Mouse (Mus musculus) heart, postnatal 0 days (tissue): ENCODE data around the gene Pde11a. TPM values are rescaled to one million over a fixed set of nuclear protein-coding genes. Genes with fewer than 3 reads are reported as not detected.

Source experiments
- ATAC-seq: fragments of 200-750 bp; cut with Nextera tagmentation; 2 replicates; pipeline ENCODE4 v1.8.0; 2017; ENCODE audit warnings: low read depth, moderate number of reproducible peaks, moderate library complexity; ENCODE audit not compliant: insufficient read depth
- DNase-seq: peaks from one replicate; pipeline ENCODE4 v3.0.0-alpha.2; 2016; ENCODE audit warnings: low spot score
- H3K27ac ChIP-seq: fragments of 300-500 bp; sonication (generic); 2 replicates; pipeline ENCODE4 v1.5.1; 2014; ENCODE audit warnings: low read depth, mild to moderate bottlenecking
- H3K27me3 ChIP-seq: fragments of 300-500 bp; sonication (generic); 2 replicates; pipeline ENCODE4 v1.6.1; 2014; ENCODE audit warnings: low read length, mixed read lengths; ENCODE audit not compliant: control insufficient read depth, insufficient read depth
- H3K36me3 ChIP-seq: fragments of 300-500 bp; sonication (generic); replicated peaks from 2 replicates; pipeline ENCODE4 v1.6.1; 2014; ENCODE audit warnings: low read length, mixed read lengths; ENCODE audit not compliant: control insufficient read depth, insufficient read depth
- H3K4me1 ChIP-seq: fragments of 300-500 bp; sonication (generic); 2 replicates; pipeline ENCODE4 v1.6.1; 2014; ENCODE audit warnings: antibody characterized with exemption; ENCODE audit not compliant: control insufficient read depth, insufficient read depth
- H3K4me2 ChIP-seq: fragments of 300-500 bp; sonication (generic); 2 replicates; pipeline ENCODE4 v1.6.1; 2014; ENCODE audit warnings: low read depth, mild to moderate bottlenecking, low read length, moderate library complexity
- H3K4me3 ChIP-seq: fragments of 300-500 bp; sonication (generic); 2 replicates; pipeline ENCODE4 v1.5.1; 2014; ENCODE audit warnings: low read depth, low read length
- H3K9ac ChIP-seq: fragments of 300-500 bp; sonication (generic); replicated peaks from 2 replicates; pipeline ENCODE4 v1.6.1; 2014; ENCODE audit warnings: low read depth, low read length, mixed read lengths
- H3K9me3 ChIP-seq: fragments of 300-500 bp; sonication (generic); replicated peaks from 2 replicates; pipeline ENCODE4 v1.6.1; 2016; ENCODE audit warnings: low read length; ENCODE audit not compliant: control insufficient read depth
- CTCF ChIP-seq: IDR thresholded peaks from 2 replicates; pipeline ENCODE4 v1.5.1; 2016; ENCODE audit warnings: antibody characterized with exemption, control low read depth, low read depth
- EP300 ChIP-seq: IDR thresholded peaks from 2 replicates; pipeline ENCODE4 v1.6.1; 2016; ENCODE audit warnings: antibody characterized with exemption, low read depth
- WGBS: fragments of 180-500 bp; shearing (Covaris S2); extraction: QIAGEN DNeasy Blood & Tissue Kit; methylation state at CpG from one replicate; pipeline ENCODE4 v1.1.7; 2014; 5-methylcytosine and 5-hydroxymethylcytosine counted together
- polyA plus RNA-seq: library from polyadenylated mRNA; unstranded; fragments of >200 nt; fragmentation: Nextera tagmentation; extraction: Ambion mirVana; gene quantifications from 2 replicates; pipeline ENCODE4 v1.2.1, GENCODE M21; 2015
- total RNA-seq: library from RNA; depleted of rRNA; stranded (reverse); fragments of >200 nt; gene quantifications from 2 replicates; pipeline ENCODE4 v1.2.3, GENCODE M21; 2014; ENCODE audit warnings: low replicate concordance

The Pde11a gene
- total and polyA plus RNA-seq, 2 experiments from 2014 or later, result 0.05 TPM; not detected in 1

DNA sequence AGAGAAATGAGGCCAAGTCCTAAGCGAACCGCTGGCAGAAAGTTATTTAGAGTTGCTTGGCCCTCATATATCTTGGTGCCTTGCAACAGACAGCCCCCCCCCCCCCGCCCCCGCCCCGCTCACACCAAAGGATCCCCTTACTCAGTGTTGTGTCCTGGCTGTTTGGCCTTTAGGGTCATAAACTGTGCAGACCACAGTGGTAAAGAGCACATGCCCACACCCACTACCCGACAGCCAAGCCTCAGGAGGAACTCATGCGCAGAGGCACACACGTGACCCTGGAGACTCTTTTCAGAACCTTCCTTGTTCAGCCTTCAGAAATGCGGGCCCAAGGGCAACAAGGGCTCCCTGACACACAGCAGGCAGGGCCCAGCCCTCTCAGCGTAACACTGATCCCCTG lies 90.3 kb downstream of the Pde11a start:
- no peaks in the 10 kb centered on the region for H3K27me3 ChIP-seq
- TF ChIP-seq CTCF (no peak), EP300 (no peak)
- H3K4me1 ChIP-seq, result no peaks in the 10 kb centered on the region
- ATAC-seq, result no peak
- no peak overlapping the region for H3K9ac ChIP-seq
- DNase-seq, result no peak
- H3K9me3 ChIP-seq, result no peaks in the 10 kb centered on the region
- H3K36me3 ChIP-seq, result no peaks in the 10 kb centered on the region
- no peak overlapping the region for H3K4me3 ChIP-seq
- H3K27ac ChIP-seq, result no peak overlapping the region
- 79% methylated on average over 10 of the region's 10 CpGs for WGBS
- H3K4me2 ChIP-seq, result no peak overlapping the region

DNA sequence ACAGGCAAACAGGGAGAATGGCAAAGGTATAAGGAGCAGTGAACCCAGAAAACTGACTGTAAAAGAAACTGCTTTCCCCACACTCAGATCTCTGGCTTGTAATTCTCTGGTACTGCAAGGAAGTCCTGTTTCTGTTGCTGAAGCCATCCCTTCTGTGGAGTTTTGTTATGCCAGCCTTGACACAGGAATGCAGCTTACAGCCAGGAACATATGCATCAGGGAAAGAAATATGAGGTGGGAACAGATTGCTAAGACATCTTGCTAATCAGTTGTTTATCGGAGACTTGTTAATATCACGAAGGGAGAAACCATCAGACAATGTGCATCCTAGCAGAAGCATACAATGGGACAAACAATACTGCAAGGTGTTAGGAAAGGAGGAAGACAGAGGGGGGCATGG lies 99.4 kb downstream of the Pde11a start:
- Histone ChIP-seq H3K36me3 (no peaks in the 10 kb centered on the region), H3K4me1 (no peaks in the 10 kb centered on the region), H3K27me3 (no peaks in the 10 kb centered on the region), H3K4me2 (no peak overlapping the region), H3K27ac (no peak overlapping the region), H3K9me3 (no peaks in the 10 kb centered on the region), H3K4me3 (no peak overlapping the region), H3K9ac (no peak overlapping the region)
- 79% methylated on average over 2 of the region's 2 CpGs for WGBS
- DNase-seq (no peak), ATAC-seq (no peak)
- TF ChIP-seq EP300 (no peak), CTCF (no peak)

DNA sequence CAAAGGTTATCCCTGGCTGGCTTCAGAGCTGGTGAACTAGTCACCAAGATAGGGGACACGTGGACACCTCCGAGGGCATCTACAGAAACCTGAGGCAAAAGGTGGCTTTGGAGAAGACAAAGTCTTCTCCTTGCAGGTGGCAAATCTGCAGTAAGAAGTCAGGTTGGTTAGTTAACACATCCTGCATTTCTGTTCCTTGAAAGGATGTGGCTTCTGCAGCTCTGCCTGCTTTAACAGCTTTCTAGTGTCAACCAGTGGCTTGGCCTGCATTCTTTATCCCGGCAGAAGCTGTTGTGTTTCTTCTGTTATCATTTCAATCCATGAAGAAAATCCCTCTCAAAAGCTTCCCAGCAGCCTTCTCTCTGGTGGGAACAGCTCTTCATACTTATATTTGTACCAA lies 100.1 kb downstream of the Pde11a start:
- 61% methylated on average over 3 of the region's 3 CpGs for WGBS
- ATAC-seq, result no peak

DNA sequence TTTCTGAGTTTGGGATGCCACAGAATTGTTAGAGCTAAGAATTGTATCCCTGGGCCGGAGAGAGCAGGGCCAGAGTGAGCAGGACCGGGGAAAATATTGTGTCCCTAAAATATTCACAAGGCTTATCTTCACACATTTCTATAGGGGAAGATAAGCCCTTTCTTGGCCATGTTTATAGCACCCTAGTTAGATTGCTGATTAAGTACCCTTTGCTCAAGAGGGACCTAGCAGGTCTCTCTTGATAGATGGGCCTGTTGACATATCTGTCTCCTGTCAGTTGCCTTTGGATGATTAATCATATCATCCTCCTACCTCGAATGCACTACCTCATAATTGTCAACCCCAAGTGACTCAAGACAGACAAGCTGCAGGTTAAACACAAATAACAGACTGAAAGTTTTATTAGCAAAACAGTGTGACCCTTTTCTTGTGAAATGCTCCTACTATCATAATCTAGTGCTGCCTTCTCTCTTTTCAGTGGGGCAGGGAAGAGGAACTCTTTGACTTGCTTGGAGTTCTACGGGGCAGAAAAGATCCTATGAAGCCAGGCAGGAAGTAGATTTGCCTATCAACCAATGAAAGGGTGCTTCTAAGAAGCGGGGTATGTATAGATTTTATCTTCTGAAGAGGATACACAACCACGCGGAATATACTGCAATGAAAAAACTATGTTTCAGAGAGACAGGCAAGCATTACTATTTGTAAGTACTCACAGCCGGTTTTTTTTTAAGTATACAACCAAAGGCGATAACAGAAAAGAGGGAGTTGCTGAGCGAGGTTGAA lies 100.7 kb downstream of the Pde11a start:
- no peaks in the 10 kb centered on the region for H3K4me1 ChIP-seq
- H3K36me3 ChIP-seq, result no peaks in the 10 kb centered on the region
- TF ChIP-seq CTCF, result no peak
- no peak for TF ChIP-seq EP300
- no peak overlapping the region for H3K4me2 ChIP-seq
- no peaks in the 10 kb centered on the region for H3K27me3 ChIP-seq
- H3K9ac ChIP-seq, result no peak overlapping the region
- ATAC-seq (no peak), DNase-seq (no peak)
- H3K27ac ChIP-seq, result no peak overlapping the region
- WGBS, result 58% methylated on average over 10 of the region's 10 CpGs
- no peak overlapping the region for H3K4me3 ChIP-seq
- no peaks in the 10 kb centered on the region for H3K9me3 ChIP-seq

More for the DNA sequence above, 100.1 kb downstream of the Pde11a start:
- H3K4me2 ChIP-seq, result no peak overlapping the region
- H3K4me1 ChIP-seq, result no peaks in the 10 kb centered on the region
- DNase-seq, result no peak
- H3K27ac ChIP-seq, result no peak overlapping the region
- H3K9ac ChIP-seq, result no peak overlapping the region
- no peaks in the 10 kb centered on the region for H3K9me3 ChIP-seq
- H3K27me3 ChIP-seq, result no peaks in the 10 kb centered on the region
- no peaks in the 10 kb centered on the region for H3K36me3 ChIP-seq
- TF ChIP-seq EP300 (no peak), CTCF (no peak)
- H3K4me3 ChIP-seq, result no peak overlapping the region

DNA sequence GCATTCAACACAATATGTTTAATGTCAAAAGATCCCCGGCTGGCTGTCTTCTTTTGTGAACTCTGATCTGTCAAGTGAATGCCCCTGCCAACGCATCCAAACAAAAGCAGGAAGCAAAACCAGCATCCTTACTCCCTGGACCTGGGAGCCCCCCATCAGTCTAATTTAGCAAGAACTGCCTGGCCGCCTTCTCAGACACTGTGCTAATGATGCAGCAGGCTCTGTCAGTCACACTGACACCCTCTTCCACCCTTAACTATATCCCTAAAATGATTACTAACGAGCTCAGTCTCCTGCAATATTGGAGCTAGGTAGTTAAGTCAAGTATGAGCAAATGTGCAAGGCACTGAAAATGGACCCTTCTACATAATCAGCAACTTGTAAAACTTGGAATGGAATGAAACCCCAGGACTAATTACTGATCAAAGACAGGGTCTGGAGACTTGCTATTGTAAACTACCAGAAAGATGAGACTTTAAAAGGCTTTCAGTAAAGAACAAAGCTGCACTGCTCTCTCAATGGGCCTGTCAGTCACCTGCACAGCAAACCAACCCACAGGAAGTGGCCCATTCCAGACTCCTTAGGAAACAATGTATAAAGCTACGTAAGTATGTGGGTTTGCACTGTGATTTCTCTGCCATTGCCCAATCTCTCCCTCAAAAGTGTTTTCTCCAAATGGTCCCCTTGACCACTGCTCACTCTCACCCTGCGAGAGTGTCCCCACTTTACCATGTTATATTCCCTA lies 118.0 kb downstream of the Pde11a start:
- TF ChIP-seq CTCF, result no peak
- no peak for TF ChIP-seq EP300
- Histone ChIP-seq H3K27me3 (no peaks in the 10 kb centered on the region), H3K4me3 (no peak overlapping the region), H3K9ac (no peak overlapping the region), H3K9me3 (no peaks in the 10 kb centered on the region), H3K36me3 (no peaks in the 10 kb centered on the region), H3K4me2 (no peak overlapping the region), H3K27ac (no peak overlapping the region), H3K4me1 (no peaks in the 10 kb centered on the region)
- ATAC-seq, result no peak
- no peak for DNase-seq
- 53% methylated on average over 6 of the region's 6 CpGs for WGBS
